Mouse (Mus musculus) retina, postnatal 1 day (tissue): Measurements from ENCODE around the gene Myo1b.

ENCODE experiments used
- DNase-seq: peaks from one replicate; pipeline ENCODE4 v3.0.0-alpha.2; 2012

Myo1b gene

DNA sequence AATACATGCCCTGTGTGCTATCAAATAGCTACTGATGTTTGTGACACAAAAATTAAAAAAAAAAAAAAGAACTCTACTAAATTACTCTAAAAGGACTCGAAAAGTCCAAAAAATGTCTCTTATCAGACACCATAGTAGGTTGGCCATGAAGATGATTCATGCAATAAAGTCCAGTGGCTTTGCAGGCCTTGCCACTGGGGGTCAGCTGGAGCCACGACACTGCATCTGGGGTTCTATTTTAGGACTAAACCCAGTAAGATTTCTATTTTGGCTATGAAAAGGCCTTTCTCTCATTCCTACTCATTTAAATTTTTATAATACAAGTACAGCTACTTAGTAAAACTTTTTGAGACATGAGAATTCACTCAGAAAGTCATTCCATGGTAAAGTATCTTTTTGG, 205.0 kb downstream of the Myo1b start:
- no peak for DNase-seq

DNA sequence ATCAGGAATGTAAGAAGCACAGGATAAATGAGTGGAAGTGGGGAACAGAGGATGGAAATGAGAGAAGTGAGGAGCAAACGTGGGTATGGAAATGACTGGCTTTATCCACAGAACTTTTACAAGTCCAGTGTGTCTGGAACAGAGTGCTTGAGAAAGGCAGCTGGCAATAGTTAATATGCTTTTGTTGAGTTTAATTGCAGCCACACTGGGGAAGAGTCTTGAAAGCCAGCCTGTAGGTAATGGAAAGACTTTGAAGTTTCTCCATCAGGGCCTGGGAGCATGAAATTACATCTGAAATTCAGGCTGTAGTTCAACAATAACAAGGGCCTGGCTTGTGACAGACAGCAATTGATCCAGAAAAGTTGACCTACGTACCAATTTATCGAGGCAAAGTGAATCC, 209.8 kb downstream of the Myo1b start:
- DNase-seq: no peak

DNA sequence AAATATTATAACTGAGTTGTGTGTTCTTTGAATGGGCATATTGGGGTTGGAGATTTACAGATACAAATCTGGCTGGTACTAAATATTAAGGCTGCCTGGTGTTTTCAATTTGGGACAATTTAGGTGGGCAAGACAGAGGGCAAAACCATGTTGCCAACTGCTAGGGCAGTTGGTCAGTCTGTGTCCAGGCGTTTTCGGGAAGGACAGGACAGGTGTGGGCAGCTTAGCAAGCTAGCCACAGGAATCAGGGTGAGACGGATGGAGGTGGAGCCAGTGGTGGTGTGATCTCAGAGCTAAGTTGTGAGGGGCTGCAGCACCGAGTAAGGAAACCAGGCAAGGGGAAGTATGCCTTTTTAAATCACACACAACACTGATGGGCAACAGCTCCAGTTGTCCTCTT, 211.3 kb downstream of the Myo1b start:
- no peak for DNase-seq
